In the genomic region with DNA sequence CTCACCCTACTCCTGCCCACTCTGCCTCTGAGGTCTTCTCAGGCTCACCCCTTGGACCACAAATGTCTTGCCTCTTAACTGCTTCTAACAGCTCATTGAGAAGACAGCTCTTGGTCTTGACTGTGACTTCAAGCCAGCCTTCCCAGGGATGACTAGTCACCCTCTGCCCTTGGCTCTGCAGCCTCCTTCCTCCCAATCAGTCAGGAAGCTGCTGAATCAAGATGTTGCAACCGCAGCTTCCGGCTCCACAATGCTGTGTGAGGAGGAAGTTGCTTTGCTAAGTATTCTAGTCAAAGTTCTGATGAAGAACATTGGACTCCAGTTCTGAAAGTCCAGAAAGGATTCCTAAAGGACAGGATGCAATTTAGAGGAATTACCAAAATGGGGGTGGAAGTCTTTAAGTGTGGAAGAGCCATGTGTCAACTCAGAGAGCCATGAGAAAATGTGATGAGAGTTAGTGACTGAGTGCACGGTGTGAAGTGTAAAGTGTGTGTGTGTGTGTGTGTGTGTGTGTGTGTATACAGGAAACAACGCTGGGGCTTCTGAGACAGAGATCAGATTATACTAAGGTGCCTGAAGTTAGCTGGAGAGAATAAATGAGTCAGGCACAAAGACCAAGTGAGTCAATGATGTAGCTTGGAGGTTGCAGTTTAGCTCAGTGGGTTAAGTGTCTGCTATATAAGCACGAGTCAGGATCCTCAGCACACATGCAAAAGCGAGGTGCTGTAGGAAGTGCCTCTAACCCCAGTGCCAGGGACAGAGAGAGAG, we compare ENCODE assay signal across 10 mouse cellular contexts. TPM values are rescaled to one million over a fixed set of nuclear protein-coding genes. Genes with fewer than 3 reads are reported as not detected.
DNase-seq lines count a peak whose midpoint lies in the region; ATAC-seq and TF ChIP-seq lines count a peak whose summit lies in the region.
"Had no signal": no experiment of that assay in that cellular context is flagged by ENCODE, and none has a peak within 500 bp of the region (broad histone marks: within the 10 kb centered on the region; RNA-seq: fewer than 3 reads in every experiment).

No protein-coding gene starts in this region.

- peak; percentile 61; the same call in 1 of the 2 replicates for TF ChIP-seq EP300 in liver, postnatal 0 days (IDR thresholded peaks at IDR 0.05; ENCODE audit: low read depth)
- TF ChIP-seq EP300 in stomach, postnatal 0 days (optimal IDR thresholded peaks at IDR 0.05), result no peak

- H3K27ac ChIP-seq in limb, embryonic 14.5 days (replicated peaks; ENCODE audit: low read depth, low read length), result no peak overlapping the region
- no peak overlapping the region for H3K27ac ChIP-seq in limb, embryonic 10.5 days
- H3K27ac ChIP-seq in liver, postnatal 0 days (ENCODE audit: low read depth), result peak overlapping the region; percentile 42; the same call in 1 of the 2 replicates
- H3K27ac ChIP-seq in stomach, postnatal 0 days (replicated peaks), result no peak overlapping the region
- H3K27ac ChIP-seq: heart, embryonic 13.5 days had no signal

- WGBS in limb, embryonic 14.5 days, result 74% methylated on average over 6 of the region's 6 CpGs
- WGBS in limb, embryonic 10.5 days, result 77% methylated on average over 6 of the region's 6 CpGs
- 26% methylated on average over 6 of the region's 6 CpGs for WGBS in liver, postnatal 0 days (ENCODE audit: insufficient replicate concordance)
- 59% methylated on average over 6 of the region's 6 CpGs for WGBS in stomach, postnatal 0 days

- intact Hi-C loops in heart, postnatal 10 days (cut with DNase I), result no loop called here

- H3K9me3 ChIP-seq in limb, embryonic 14.5 days (ENCODE audit: control insufficient read depth, low read length), result no peaks in the 10 kb centered on the region
- H3K9me3 ChIP-seq in limb, embryonic 10.5 days (replicated peaks), result 0 out of 2 replicates have a peak, but pooled peaks cover 2% of the 10 kb centered on the region
- no peaks in the 10 kb centered on the region for H3K9me3 ChIP-seq in liver, postnatal 0 days (ENCODE audit: low read length)
- no peaks in the 10 kb centered on the region for H3K9me3 ChIP-seq in stomach, postnatal 0 days (ENCODE audit: control insufficient read depth, low read length)
- H3K9me3 ChIP-seq: heart, embryonic 13.5 days had no signal

- TF ChIP-seq CTCF in liver, postnatal 0 days (IDR thresholded peaks at IDR 0.05; ENCODE audit: low read depth), result no peak
- TF ChIP-seq CTCF in stomach, postnatal 0 days (IDR thresholded peaks at IDR 0.05; ENCODE audit: low read depth), result no peak

- H3K27me3 ChIP-seq in limb, embryonic 14.5 days (ENCODE audit: control insufficient read depth, insufficient read depth, low read length), result no peaks in the 10 kb centered on the region
- no peaks in the 10 kb centered on the region for H3K27me3 ChIP-seq in limb, embryonic 10.5 days (ENCODE audit: low read depth, poor library complexity, severe bottlenecking)
- no peaks in the 10 kb centered on the region for H3K27me3 ChIP-seq in liver, postnatal 0 days (ENCODE audit: insufficient read depth, low read length)
- no peaks in the 10 kb centered on the region for H3K27me3 ChIP-seq in stomach, postnatal 0 days (ENCODE audit: control insufficient read depth, insufficient read depth, low read length)
- H3K27me3 ChIP-seq: heart, embryonic 13.5 days; Patski had no signal

- no peak overlapping the region for H3K4me2 ChIP-seq in limb, embryonic 14.5 days (replicated peaks; ENCODE audit: low read depth, low read length, severe bottlenecking)
- H3K4me2 ChIP-seq in liver, postnatal 0 days (ENCODE audit: low read depth, low read length), result peak overlapping the region; percentile 33; the same call in 1 of the 2 replicates
- no peak overlapping the region for H3K4me2 ChIP-seq in stomach, postnatal 0 days (replicated peaks; ENCODE audit: low read depth)
- H3K4me2 ChIP-seq: heart, embryonic 13.5 days had no signal

- no peak overlapping the region for H3K4me3 ChIP-seq in limb, embryonic 14.5 days (replicated peaks; ENCODE audit: low read length)
- no peak overlapping the region for H3K4me3 ChIP-seq in limb, embryonic 10.5 days
- no peak overlapping the region for H3K4me3 ChIP-seq in liver, postnatal 0 days (ENCODE audit: low read depth, low read length)
- no peak overlapping the region for H3K4me3 ChIP-seq in stomach, postnatal 0 days (ENCODE audit: low read depth, low read length)
- H3K4me3 ChIP-seq: heart, embryonic 13.5 days had no signal

- ATAC-seq in limb, embryonic 14.5 days (ENCODE audit: low FRiP score, low read depth), result no peak
- peak; percentile 83 for ATAC-seq in liver, postnatal 0 days
- ATAC-seq in stomach, postnatal 0 days (ENCODE audit: low FRiP score, low TSS enrichment), result 0 out of 2 replicates have a peak, but pooled peaks have one; percentile 45
- ATAC-seq: Patski had no signal

- H3K36me3 ChIP-seq in limb, embryonic 14.5 days (ENCODE audit: control insufficient read depth, insufficient read depth, low read length), result no peaks in the 10 kb centered on the region
- H3K36me3 ChIP-seq in limb, embryonic 10.5 days, result no peaks in the 10 kb centered on the region
- H3K36me3 ChIP-seq in liver, postnatal 0 days (replicated peaks; ENCODE audit: insufficient read depth, low read length), result no peaks in the 10 kb centered on the region
- H3K36me3 ChIP-seq in stomach, postnatal 0 days (ENCODE audit: control insufficient read depth, insufficient read depth, low read length), result no peaks in the 10 kb centered on the region
- H3K36me3 ChIP-seq: heart, embryonic 13.5 days had no signal

- no peak for TF ChIP-seq POLR2A in limb, embryonic 14.5 days (IDR thresholded peaks at IDR 0.05; ENCODE audit: borderline replicate concordance, extremely low read depth, insufficient read depth, insufficient read length)

- no peak overlapping the region for H3K9ac ChIP-seq in limb, embryonic 14.5 days (ENCODE audit: low read depth, low read length, severe bottlenecking)
- no peak overlapping the region for H3K9ac ChIP-seq in liver, postnatal 0 days (replicated peaks)
- H3K9ac ChIP-seq in stomach, postnatal 0 days (ENCODE audit: low read length), result no peak overlapping the region
- H3K9ac ChIP-seq: heart, embryonic 13.5 days had no signal

- DNase-seq in limb, embryonic 14.5 days (ENCODE audit: low spot score), result peak; percentile 11
- DNase-seq in limb, embryonic 10.5 days (ENCODE audit: low spot score), result no peak
- DNase-seq in heart, postnatal 10 days, result peak; percentile 47 to 61
- peak; percentile 75 for DNase-seq in liver, postnatal 0 days
- no peak for DNase-seq in stomach, postnatal 0 days (ENCODE audit: low spot score)
- no peak for DNase-seq in left cerebral cortex, adult 11 months (ENCODE audit: low spot score)
- DNase-seq in Muller cell, postnatal 12 days (ENCODE audit: inconsistent ontology term), result no peak
- DNase-seq in cerebellum, adult 9-10 months, result no peak

- H3K4me1 ChIP-seq in limb, embryonic 14.5 days (ENCODE audit: control insufficient read depth, insufficient read depth, low read length), result no peaks in the 10 kb centered on the region
- H3K4me1 ChIP-seq in limb, embryonic 10.5 days, result no peaks in the 10 kb centered on the region
- H3K4me1 ChIP-seq in liver, postnatal 0 days (ENCODE audit: insufficient read depth), result peaks cover 6% of the 10 kb centered on the region; the same call in 1 of the 2 replicates
- no peaks in the 10 kb centered on the region for H3K4me1 ChIP-seq in stomach, postnatal 0 days (replicated peaks; ENCODE audit: control insufficient read depth, insufficient read depth)
- H3K4me1 ChIP-seq: heart, embryonic 13.5 days had no signal

RNA-seq across cellular contexts. Expression of gene Cdc42se2, which starts 14.5 kb away (rescaled TPM):
- polyA plus RNA-seq in limb, embryonic 14.5 days (2012; rRNA removed), result 51.7 and 65.4 TPM in 2 replicates
- 77.7 and 82.5 TPM in 2 replicates for polyA plus RNA-seq in limb, embryonic 14.5 days (2014; fragmentation: Nextera tagmentation; extraction: Ambion mirVana)
- polyA plus RNA-seq in limb, embryonic 10.5 days (2016; fragmentation: Nextera tagmentation; extraction: Ambion mirVana), result 136 and 140 TPM in 2 replicates
- total RNA-seq in heart, postnatal 10 days (2021), result 10 to 100 TPM; 35.9 to 36.9 TPM
- polyA plus RNA-seq in liver, postnatal 0 days (2015; fragmentation: Nextera tagmentation; extraction: Ambion mirVana), result 13.7 and 15.4 TPM in 2 replicates
- polyA plus RNA-seq in stomach, postnatal 0 days (2015; fragmentation: Nextera tagmentation; extraction: Ambion mirVana), result 30.6 and 32.3 TPM in 2 replicates

RNA-seq across cellular contexts. Expression of gene Lyrm7, which starts 58.7 kb away (rescaled TPM):
- polyA plus RNA-seq in limb, embryonic 14.5 days (2012; rRNA removed), result 3.8 and 8.2 TPM in 2 replicates
- 7.8 and 10.8 TPM in 2 replicates for polyA plus RNA-seq in limb, embryonic 14.5 days (2014; fragmentation: Nextera tagmentation; extraction: Ambion mirVana)
- polyA plus RNA-seq in limb, embryonic 10.5 days (2016; fragmentation: Nextera tagmentation; extraction: Ambion mirVana), result 6.5 and 7.9 TPM in 2 replicates
- 10 to 100 TPM; 24.4 to 27.0 TPM for total RNA-seq in heart, postnatal 10 days (2021)
- 2.9 and 5.0 TPM in 2 replicates for polyA plus RNA-seq in liver, postnatal 0 days (2015; fragmentation: Nextera tagmentation; extraction: Ambion mirVana)
- polyA plus RNA-seq in stomach, postnatal 0 days (2015; fragmentation: Nextera tagmentation; extraction: Ambion mirVana), result 4.5 and 4.8 TPM in 2 replicates

Comparison
In these comparisons a context has a peak if more than half of its experiments do, and no peak if none do; other contexts are left out.
1. DNase-seq: peak in limb, embryonic 14.5 days (single experiment), heart, postnatal 10 days (2 of 2) and liver, postnatal 0 days (single experiment); none in limb, embryonic 10.5 days (single experiment), stomach, postnatal 0 days (single experiment), left cerebral cortex, adult 11 months (single experiment), Muller cell, postnatal 12 days (single experiment) and cerebellum, adult 9-10 months (single experiment).